Comparison of ENCODE assay signal across 23 mouse cellular contexts in the genomic region with DNA sequence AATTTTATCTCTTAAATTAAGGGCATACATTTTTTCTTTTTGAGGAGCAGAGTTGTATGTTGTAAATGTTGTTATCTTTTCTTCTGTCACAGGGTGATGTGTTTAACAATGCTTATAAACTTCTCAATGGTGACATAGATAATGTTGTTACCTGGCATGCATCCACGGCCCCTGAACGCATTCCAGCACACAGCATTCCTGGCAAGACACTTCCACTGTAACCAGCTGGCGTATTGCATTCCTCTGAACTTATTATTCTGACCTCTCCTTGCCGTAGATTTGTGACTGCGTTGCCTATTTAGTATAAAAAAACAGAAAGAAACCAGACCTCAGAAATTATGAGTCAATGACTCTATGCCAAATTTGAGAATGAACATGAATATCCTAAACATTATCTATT. TPM values are rescaled to one million over a fixed set of nuclear protein-coding genes. Genes with fewer than 3 reads are reported as not detected.
DNase-seq lines count a peak whose midpoint lies in the region; ATAC-seq and TF ChIP-seq lines count a peak whose summit lies in the region.
"Had no signal": no experiment of that assay in that cellular context is flagged by ENCODE, and none has a peak within 500 bp of the region (broad histone marks: within the 10 kb centered on the region; RNA-seq: fewer than 3 reads in every experiment).

No protein-coding gene starts in this region.

- no peak for TF ChIP-seq CTCF in stomach, postnatal 0 days (IDR thresholded peaks at IDR 0.05; ENCODE audit: low read depth)

- H3K27ac ChIP-seq in kidney, embryonic 16.5 days (ENCODE audit: low read length): no peak overlapping the region
- no peak overlapping the region for H3K27ac ChIP-seq in stomach, postnatal 0 days (replicated peaks)
- H3K27ac ChIP-seq: hindbrain, embryonic 15.5 days; limb, embryonic 10.5 days; liver, embryonic 12.5 days; stomach, embryonic 15.5 days had no signal

- H3K9me3 ChIP-seq in kidney, embryonic 16.5 days (ENCODE audit: low read length): no peaks in the 10 kb centered on the region
- no peaks in the 10 kb centered on the region for H3K9me3 ChIP-seq in stomach, postnatal 0 days (ENCODE audit: control insufficient read depth, low read length)
- H3K9me3 ChIP-seq: hindbrain, embryonic 15.5 days; limb, embryonic 10.5 days; liver, embryonic 12.5 days; stomach, embryonic 15.5 days had no signal

- H3K36me3 ChIP-seq in kidney, embryonic 16.5 days (ENCODE audit: insufficient read depth, low read length): no peaks in the 10 kb centered on the region
- no peaks in the 10 kb centered on the region for H3K36me3 ChIP-seq in stomach, postnatal 0 days (ENCODE audit: control insufficient read depth, insufficient read depth, low read length)
- H3K36me3 ChIP-seq: hindbrain, embryonic 15.5 days; limb, embryonic 10.5 days; liver, embryonic 12.5 days; stomach, embryonic 15.5 days had no signal

- no peak overlapping the region for H3K4me2 ChIP-seq in kidney, embryonic 16.5 days (replicated peaks; ENCODE audit: low read depth, low read length)
- no peak overlapping the region for H3K4me2 ChIP-seq in stomach, postnatal 0 days (replicated peaks; ENCODE audit: low read depth)
- H3K4me2 ChIP-seq: hindbrain, embryonic 15.5 days; liver, embryonic 12.5 days; stomach, embryonic 15.5 days had no signal

- ATAC-seq in kidney, embryonic 16.5 days (ENCODE audit: low FRiP score, low TSS enrichment): no peak
- no peak for ATAC-seq in stomach, postnatal 0 days (ENCODE audit: low FRiP score, low TSS enrichment)
- ATAC-seq: liver, embryonic 12.5 days had no signal

- no peak for TF ChIP-seq EP300 in stomach, postnatal 0 days (optimal IDR thresholded peaks at IDR 0.05)

- no peak overlapping the region for H3K9ac ChIP-seq in kidney, embryonic 16.5 days (replicated peaks; ENCODE audit: low read length)
- no peak overlapping the region for H3K9ac ChIP-seq in stomach, postnatal 0 days (ENCODE audit: low read length)
- H3K9ac ChIP-seq: hindbrain, embryonic 15.5 days; liver, embryonic 12.5 days; stomach, embryonic 15.5 days had no signal

- no peaks in the 10 kb centered on the region for H3K27me3 ChIP-seq in kidney, embryonic 16.5 days (ENCODE audit: insufficient read depth, low read length)
- H3K27me3 ChIP-seq in stomach, postnatal 0 days (ENCODE audit: control insufficient read depth, insufficient read depth, low read length): no peaks in the 10 kb centered on the region
- H3K27me3 ChIP-seq: CH12.LX; hindbrain, embryonic 15.5 days; liver, embryonic 12.5 days; stomach, embryonic 15.5 days had no signal

- 64% methylated on average over 5 of the region's 5 CpGs for WGBS in kidney, embryonic 16.5 days
- WGBS in stomach, postnatal 0 days: 58% methylated on average over 5 of the region's 5 CpGs

- peak; percentile 13 to 17 for DNase-seq in kidney, postnatal 4 days
- peak; percentile 12 for DNase-seq in adipocyte (ENCODE audit: low spot score)
- peak; percentile 73 for DNase-seq in cerebellum, adult 11 months
- DNase-seq in cerebellum, postnatal 25 days: peak; percentile 87 to 93
- no peak for DNase-seq in T-cell, adult 2 months (ENCODE audit: low spot score)
- no peak for DNase-seq in stomach, postnatal 0 days (ENCODE audit: low spot score)
- no peak for DNase-seq in layer of hippocampus, adult 9-11 months
- DNase-seq: kidney, adult 11 months; kidney, postnatal 25 days; lung, postnatal 14 days; thymus, postnatal 25 days had no signal

- H3K4me3 ChIP-seq in kidney, embryonic 16.5 days (ENCODE audit: low read length): no peak overlapping the region
- no peak overlapping the region for H3K4me3 ChIP-seq in stomach, postnatal 0 days (ENCODE audit: low read depth, low read length)
- H3K4me3 ChIP-seq: hindbrain, embryonic 15.5 days; limb, embryonic 10.5 days; liver, embryonic 12.5 days; stomach, embryonic 15.5 days had no signal

- no peaks in the 10 kb centered on the region for H3K4me1 ChIP-seq in kidney, embryonic 16.5 days (ENCODE audit: insufficient read depth, low read length)
- no peaks in the 10 kb centered on the region for H3K4me1 ChIP-seq in stomach, postnatal 0 days (replicated peaks; ENCODE audit: control insufficient read depth, insufficient read depth)
- H3K4me1 ChIP-seq: hindbrain, embryonic 15.5 days; limb, embryonic 10.5 days; liver, embryonic 12.5 days; stomach, embryonic 15.5 days had no signal

RNA-seq across cellular contexts. Expression of gene Tmprss11c, which starts 17.0 kb away (rescaled TPM):
- not detected in 2 replicates for polyA plus RNA-seq in kidney, embryonic 16.5 days (2015; fragmentation: Nextera tagmentation; extraction: Ambion mirVana)
- polyA plus RNA-seq in stomach, postnatal 0 days (2015; fragmentation: Nextera tagmentation; extraction: Ambion mirVana): not detected in 2 replicates
- polyA plus RNA-seq: cortical plate, adult 2 months; embryonic facial prominence, embryonic 14.5 days; forebrain, embryonic 11.5 days; gonadal fat pad, adult 2 months; hindbrain, embryonic 15.5 days; limb, embryonic 10.5 days; liver, embryonic 12.5 days; neural tube, embryonic 14.5 days; small intestine, adult 2 months; stomach, embryonic 15.5 days had no signal

Comparison
In these comparisons a context has a peak if more than half of its experiments do, and no peak if none do; other contexts are left out.
1. DNase-seq: peak in kidney, postnatal 4 days (2 of 2), adipocyte (single experiment), cerebellum, adult 11 months (single experiment) and cerebellum, postnatal 25 days (2 of 2); none in T-cell, adult 2 months (single experiment), stomach, postnatal 0 days (single experiment) and layer of hippocampus, adult 9-11 months (single experiment).